Mouse (Mus musculus) kidney, adult 10 weeks (tissue): ENCODE measurements around the gene Asf1b. TPM values are rescaled to one million over a fixed set of nuclear protein-coding genes. Genes with fewer than 3 reads are reported as not detected.

Experiments
- polyA plus RNA-seq: library from polyadenylated mRNA; stranded (reverse); fragments of 350-450 nt; fragmentation: Illumina TruSeq; extraction: RNeasy Lipid Tissue Mini Kit (QIAGEN cat#74804); gene quantifications from one replicate; pipeline ENCODE4 v1.2.3, GENCODE M21; 2014; ENCODE audit warnings: low read depth, low replicate concordance

Asf1b gene
- polyA plus RNA-seq: 0.65 TPM

GRCm38 (mm10) chr8:83955106-83955957 lies at the start of gene Asf1b, which contains the start of gene Gm10644:
Gene Asf1b (plus strand): TSS chr8:83955507.
Gene Gm10644 (minus strand): TSS chr8:83955205.

GRCm38 (mm10) chr8:83972150-83973120 lies 17.1 kb downstream of the Asf1b start, which contains the start of gene Prkaca:
Gene Prkaca (plus strand): TSS chr8:83972993.

GRCm38 (mm10) chr8:83997511-83998141 lies 42.3 kb downstream of the Asf1b start, which contains the start of gene Samd1:
Gene Samd1 (plus strand): TSS chr8:83997672.

GRCm38 (mm10) chr8:84001281-84002000 lies 46.1 kb downstream of the Asf1b start, which contains the start of gene 1700067K01Rik:
Gene 1700067K01Rik (plus strand): TSS chr8:84001502.

GRCm38 (mm10) chr8:84011705-84012498 lies 56.6 kb downstream of the Asf1b start, which contains the start of gene 2210011C24Rik:
Gene 2210011C24Rik (minus strand): TSS chr8:84012171.

Other genes with a start within 250 kb of the Asf1b start
- 5.4 TPM for gene Ddx39, start 240.3 kb upstream of the Asf1b start, polyA plus RNA-seq
- gene Adgre5, start 214.2 kb upstream of the Asf1b start, polyA plus RNA-seq: 4.5 TPM
- 1.1 TPM for gene Adgrl1, start 55.4 kb upstream of the Asf1b start, polyA plus RNA-seq
- gene Gm10644, start 302 bp upstream of the Asf1b start, polyA plus RNA-seq: 0.36 TPM
- 18.3 TPM for gene Prkaca, start 17.5 kb downstream of the Asf1b start, polyA plus RNA-seq
- gene Samd1, start 42.2 kb downstream of the Asf1b start, polyA plus RNA-seq: 2.6 TPM
- not detected for gene 1700067K01Rik, start 46.0 kb downstream of the Asf1b start, polyA plus RNA-seq
- 17.9 TPM for gene 2210011C24Rik, start 56.7 kb downstream of the Asf1b start, polyA plus RNA-seq
- gene Palm3, start 66.0 kb downstream of the Asf1b start, polyA plus RNA-seq: 8.4 TPM
- not detected for gene Il27ra, start 87.1 kb downstream of the Asf1b start, polyA plus RNA-seq
- gene Rln3, start 89.5 kb downstream of the Asf1b start, polyA plus RNA-seq: not detected
- 3.2 TPM for gene Gm10643, start 109.6 kb downstream of the Asf1b start, polyA plus RNA-seq
- 0.89 TPM for gene Rfx1, start 111.3 kb downstream of the Asf1b start, polyA plus RNA-seq
- gene Dcaf15, start 149.3 kb downstream of the Asf1b start, polyA plus RNA-seq: 1.6 TPM
- gene Podnl1, start 170.5 kb downstream of the Asf1b start, polyA plus RNA-seq: not detected
- 0.24 TPM for gene Cc2d1a, start 192.4 kb downstream of the Asf1b start, polyA plus RNA-seq
- not detected for gene 4930432K21Rik, start 192.5 kb downstream of the Asf1b start, polyA plus RNA-seq
- gene Nanos3, start 229.7 kb downstream of the Asf1b start, polyA plus RNA-seq: not detected